Mouse (Mus musculus): ENCODE data around the gene Ogfr. TPM values are rescaled to one million over a fixed set of nuclear protein-coding genes. Genes with fewer than 3 reads are reported as not detected.

Gene Ogfr
- total and polyA plus RNA-seq, 2 experiments = 23.1 to 44.4 TPM

DNA sequence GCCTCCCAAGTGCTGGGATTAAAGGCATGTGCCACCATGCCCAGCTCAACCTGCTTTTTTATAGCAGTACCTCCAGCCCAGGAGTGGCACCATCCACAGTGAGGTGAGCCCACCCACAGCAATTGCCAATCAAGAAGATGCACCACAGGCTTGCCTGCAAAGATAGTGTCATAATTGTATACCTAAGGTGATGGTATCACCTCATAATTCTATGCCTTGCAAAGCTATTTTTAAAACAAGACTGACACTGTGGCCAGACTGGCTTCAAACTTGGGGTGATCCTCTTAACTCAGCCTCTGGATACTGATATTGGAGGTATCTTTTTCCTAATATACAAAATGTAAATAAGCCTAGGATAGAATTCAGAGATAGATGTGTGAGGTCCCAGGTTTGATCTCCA lies 54.6 kb downstream of the Ogfr start:
- Histone ChIP-seq H3K27me3 (ENCODE audit: control insufficient read depth, insufficient read depth, low read length) (peaks cover 22% of the 10 kb centered on the region), H3K4me1 (ENCODE audit: control insufficient read depth, insufficient read depth, low read length) (no peaks in the 10 kb centered on the region), H3K9ac (ENCODE audit: low read depth, low read length) (no peak overlapping the region), H3K27ac (replicated peaks; ENCODE audit: insufficient read depth, low read depth, low read length) (no peak overlapping the region), H3K79me2 (ENCODE audit: control insufficient read depth, insufficient read depth, low read length) (no peaks in the 10 kb centered on the region), H3K36me3 (ENCODE audit: control insufficient read depth, insufficient read depth, low read length) (no peaks in the 10 kb centered on the region), H3K4me3 (ENCODE audit: insufficient read depth, low read depth, low read length) (no peak overlapping the region)
- TF ChIP-seq CTCF (IDR thresholded peaks at IDR 0.05; ENCODE audit: low read depth, low read length) (no peak), POLR2A (IDR thresholded peaks at IDR 0.05; ENCODE audit: extremely low read depth, insufficient read depth, low read length) (no peak)
- DNase-seq (ENCODE audit: extremely low read depth, low read depth, low spot score) = no peak

Other genes starting within 250 kb of the Ogfr start
- 0.09 and 0.20 TPM in 2 replicates for gene Slco4a1, start 133.0 kb upstream of the Ogfr start, total RNA-seq (2014; rRNA removed)
- 0.42 and 0.46 TPM in 2 replicates for gene Slco4a1, start 133.0 kb upstream of the Ogfr start, polyA plus RNA-seq (2012; rRNA removed)
- not detected in 2 replicates for gene Ntsr1, start 89.3 kb upstream of the Ogfr start, total RNA-seq (2014; rRNA removed)
- gene Ntsr1, start 89.3 kb upstream of the Ogfr start, polyA plus RNA-seq (2012; rRNA removed) = not detected in 2 replicates
- gene Mrgbp, start 7.9 kb upstream of the Ogfr start, total RNA-seq (2014; rRNA removed) = 4.8 and 4.9 TPM in 2 replicates
- 6.7 and 9.5 TPM in 2 replicates for gene Mrgbp, start 7.9 kb upstream of the Ogfr start, polyA plus RNA-seq (2012; rRNA removed)
- 0.27 TPM in 1 of 2 replicates, not detected in the other for gene Col9a3, start 8.5 kb downstream of the Ogfr start, total RNA-seq (2014; rRNA removed)
- gene Col9a3, start 8.5 kb downstream of the Ogfr start, polyA plus RNA-seq (2012; rRNA removed) = 0.12 and 0.14 TPM in 2 replicates
- gene Tcfl5, start 53.5 kb downstream of the Ogfr start, total RNA-seq (2014; rRNA removed) = not detected in 2 replicates
- not detected in 2 replicates for gene Tcfl5, start 53.5 kb downstream of the Ogfr start, polyA plus RNA-seq (2012; rRNA removed)
- gene Dido1, start 120.8 kb downstream of the Ogfr start, total RNA-seq (2014; rRNA removed) = 26.0 and 27.1 TPM in 2 replicates
- gene Dido1, start 120.8 kb downstream of the Ogfr start, polyA plus RNA-seq (2012; rRNA removed) = 7.3 and 10.0 TPM in 2 replicates
- 52.4 and 54.7 TPM in 2 replicates for gene Gid8, start 120.9 kb downstream of the Ogfr start, total RNA-seq (2014; rRNA removed)
- gene Gid8, start 120.9 kb downstream of the Ogfr start, polyA plus RNA-seq (2012; rRNA removed) = 23.6 and 24.3 TPM in 2 replicates
- 3.5 and 4.5 TPM in 2 replicates for gene Slc17a9, start 136.0 kb downstream of the Ogfr start, total RNA-seq (2014; rRNA removed)
- 9.1 and 10.9 TPM in 2 replicates for gene Slc17a9, start 136.0 kb downstream of the Ogfr start, polyA plus RNA-seq (2012; rRNA removed)
- not detected in 2 replicates for gene Bhlhe23, start 187.7 kb downstream of the Ogfr start, total RNA-seq (2014; rRNA removed)
- not detected in 2 replicates for gene Bhlhe23, start 187.7 kb downstream of the Ogfr start, polyA plus RNA-seq (2012; rRNA removed)